Mouse (Mus musculus): Measurements from ENCODE around the gene Pex11g.

The Pex11g gene

GRCm38 (mm10) chr8:3416846-3417245 lies 50.6 kb downstream of the Pex11g start:
- no peak for DNase-seq (ENCODE audit: extremely low read depth, low read depth, low spot score)

- no peak for DNase-seq (ENCODE audit: extremely low read depth, low read depth, low spot score)
Observed at GRCm38 (mm10) chr8:3415661-3416060, 51.8 kb downstream of the Pex11g start.

- no peak for DNase-seq (ENCODE audit: extremely low read depth, low read depth, low spot score)
Observed at GRCm38 (mm10) chr8:3415259-3415658, 52.2 kb downstream of the Pex11g start.

- no peak for DNase-seq (ENCODE audit: extremely low read depth, low read depth, low spot score)
Observed at GRCm38 (mm10) chr8:3414639-3415190, 52.8 kb downstream of the Pex11g start.

GRCm38 (mm10) chr8:3412816-3413215 lies 54.7 kb downstream of the Pex11g start:
- no peak for DNase-seq (ENCODE audit: extremely low read depth, low read depth, low spot score)

- peak; percentile 65 for DNase-seq (ENCODE audit: extremely low read depth, low read depth, low spot score)
Observed at GRCm38 (mm10) chr8:3411901-3412301, 55.6 kb downstream of the Pex11g start.

GRCm38 (mm10) chr8:3411085-3411484 lies 56.4 kb downstream of the Pex11g start:
- no peak for DNase-seq (ENCODE audit: extremely low read depth, low read depth, low spot score)

GRCm38 (mm10) chr8:3407417-3407816 lies 60.1 kb downstream of the Pex11g start:
- DNase-seq (ENCODE audit: extremely low read depth, low read depth, low spot score): no peak

Measured in fat pad, adult 2 months (tissue).